Mouse (Mus musculus) ovary, postnatal 36 days (tissue): ENCODE data around the gene Ada.

ENCODE experiments used
- DNase-seq: peaks from one replicate; pipeline ENCODE4 v3.0.0; 2022; ENCODE audit warnings: low spot score, mixed read lengths

Gene Ada

GRCm38 (mm10) chr2:163749647-163750611 lies at the start of gene Ada:
Gene Ada (minus strand): TSS chr2:163750239.
- peak; percentile 70 for DNase-seq

- peak; percentile 47 for DNase-seq
Measured at GRCm38 (mm10) chr2:163798411-163798810, 48.4 kb upstream of the Ada start.

- peak; percentile 54 for DNase-seq
Measured at GRCm38 (mm10) chr2:163788484-163788883, 38.4 kb upstream of the Ada start.

GRCm38 (mm10) chr2:163787709-163788108 lies 37.7 kb upstream of the Ada start:
- no peak for DNase-seq

GRCm38 (mm10) chr2:163787086-163787485 lies 37.0 kb upstream of the Ada start:
- DNase-seq, result no peak

GRCm38 (mm10) chr2:163783901-163784300 lies 33.9 kb upstream of the Ada start:
- no peak for DNase-seq

- DNase-seq, result no peak
Measured at GRCm38 (mm10) chr2:163783368-163783767, 33.3 kb upstream of the Ada start.

GRCm38 (mm10) chr2:163778896-163779295 lies 28.9 kb upstream of the Ada start:
- no peak for DNase-seq

GRCm38 (mm10) chr2:163777061-163777460 lies 27.0 kb upstream of the Ada start:
- no peak for DNase-seq

GRCm38 (mm10) chr2:163776661-163777060 lies 26.6 kb upstream of the Ada start:
- DNase-seq, result no peak

GRCm38 (mm10) chr2:163770731-163771130 lies 20.7 kb upstream of the Ada start:
- no peak for DNase-seq

- no peak for DNase-seq
Measured at GRCm38 (mm10) chr2:163766890-163767289, 16.9 kb upstream of the Ada start.

- DNase-seq, result no peak
Measured at GRCm38 (mm10) chr2:163766261-163766660, 16.2 kb upstream of the Ada start.

- DNase-seq, result no peak
Measured at GRCm38 (mm10) chr2:163761402-163761801, 11.4 kb upstream of the Ada start.

GRCm38 (mm10) chr2:163760589-163760988 lies 10.6 kb upstream of the Ada start:
- DNase-seq, result no peak

- DNase-seq, result no peak
Measured at GRCm38 (mm10) chr2:163758146-163758545, 8.1 kb upstream of the Ada start.

GRCm38 (mm10) chr2:163756723-163757122 lies 6.7 kb upstream of the Ada start:
- peak; percentile 53 for DNase-seq

- DNase-seq, result no peak
Measured at GRCm38 (mm10) chr2:163754228-163754627, 4.2 kb upstream of the Ada start.

- DNase-seq, result no peak
Measured at GRCm38 (mm10) chr2:163744801-163745570, 5.1 kb downstream of the Ada start.

- no peak for DNase-seq
Measured at GRCm38 (mm10) chr2:163743357-163743756, 6.7 kb downstream of the Ada start.

GRCm38 (mm10) chr2:163742656-163743055 lies 7.4 kb downstream of the Ada start:
- DNase-seq, result no peak

GRCm38 (mm10) chr2:163735980-163736379 lies 14.1 kb downstream of the Ada start:
- no peak for DNase-seq

- no peak for DNase-seq
Measured at GRCm38 (mm10) chr2:163735163-163735562, 14.9 kb downstream of the Ada start.
